Mouse (Mus musculus) small intestine, adult 2 months (tissue): ENCODE results near the gene S1pr2. TPM values are rescaled to one million over a fixed set of nuclear protein-coding genes. Genes with fewer than 3 reads are reported as not detected.

ENCODE experiments used
- H3K27ac ChIP-seq: fragments of 200-500 bp; 2 replicates; pipeline ENCODE4 v1.5.1; 2012; ENCODE audit warnings: low read depth, low read length, control low read depth, inconsistent platforms; ENCODE audit not compliant: insufficient read depth
- H3K27me3 ChIP-seq: fragments of 200-500 bp; 2 replicates; pipeline ENCODE4 v1.6.1; 2012; ENCODE audit warnings: mild to moderate bottlenecking, moderate library complexity, low read length, inconsistent platforms; ENCODE audit not compliant: control insufficient read depth, insufficient read depth
- H3K36me3 ChIP-seq: fragments of 200-500 bp; 2 replicates; pipeline ENCODE4 v1.6.1; 2012; ENCODE audit warnings: mild to moderate bottlenecking, low read length, control low read depth, inconsistent platforms; ENCODE audit not compliant: control insufficient read depth, insufficient read depth
- H3K4me1 ChIP-seq: fragments of 200-500 bp; 2 replicates; pipeline ENCODE4 v1.6.1; 2012; ENCODE audit warnings: low read length, inconsistent platforms, mixed read lengths; ENCODE audit not compliant: control insufficient read depth, insufficient read depth, insufficient read length
- H3K4me3 ChIP-seq: fragments of 200-500 bp; 2 replicates; pipeline ENCODE4 v1.5.1; 2012; ENCODE audit warnings: low read depth, mild to moderate bottlenecking, control low read depth, inconsistent platforms, low read length, moderate library complexity
- CTCF ChIP-seq: fragments of 200-500 bp; IDR thresholded peaks from 2 replicates; pipeline ENCODE4 v1.5.1; 2012; ENCODE audit warnings: low read depth, mild to moderate bottlenecking, control low read depth, inconsistent platforms, low read length, moderate library complexity, mixed read lengths; ENCODE audit not compliant: insufficient replicate concordance, insufficient read length; ENCODE audit errors: extremely low read depth
- POLR2A ChIP-seq: fragments of 200-500 bp; IDR thresholded peaks from 2 replicates; pipeline ENCODE4 v1.6.1; 2012; ENCODE audit warnings: low read depth, mild to moderate bottlenecking, control low read depth, inconsistent platforms, low read length, moderate library complexity
- WGBS: fragments of 180-500 bp; shearing (Covaris S2); methylation state at CpG from one replicate; pipeline ENCODE4 v1.1.7; 2018; 5-methylcytosine and 5-hydroxymethylcytosine counted together
- polyA plus RNA-seq: library from polyadenylated mRNA; depleted of rRNA; stranded (reverse); fragments of >200 nt; gene quantifications from 2 replicates; pipeline ENCODE4 v1.2.3, GENCODE M21; 2012; rRNA removed

The S1pr2 gene
- polyA plus RNA-seq, 1 experiment: 2.9 TPM

DNA sequence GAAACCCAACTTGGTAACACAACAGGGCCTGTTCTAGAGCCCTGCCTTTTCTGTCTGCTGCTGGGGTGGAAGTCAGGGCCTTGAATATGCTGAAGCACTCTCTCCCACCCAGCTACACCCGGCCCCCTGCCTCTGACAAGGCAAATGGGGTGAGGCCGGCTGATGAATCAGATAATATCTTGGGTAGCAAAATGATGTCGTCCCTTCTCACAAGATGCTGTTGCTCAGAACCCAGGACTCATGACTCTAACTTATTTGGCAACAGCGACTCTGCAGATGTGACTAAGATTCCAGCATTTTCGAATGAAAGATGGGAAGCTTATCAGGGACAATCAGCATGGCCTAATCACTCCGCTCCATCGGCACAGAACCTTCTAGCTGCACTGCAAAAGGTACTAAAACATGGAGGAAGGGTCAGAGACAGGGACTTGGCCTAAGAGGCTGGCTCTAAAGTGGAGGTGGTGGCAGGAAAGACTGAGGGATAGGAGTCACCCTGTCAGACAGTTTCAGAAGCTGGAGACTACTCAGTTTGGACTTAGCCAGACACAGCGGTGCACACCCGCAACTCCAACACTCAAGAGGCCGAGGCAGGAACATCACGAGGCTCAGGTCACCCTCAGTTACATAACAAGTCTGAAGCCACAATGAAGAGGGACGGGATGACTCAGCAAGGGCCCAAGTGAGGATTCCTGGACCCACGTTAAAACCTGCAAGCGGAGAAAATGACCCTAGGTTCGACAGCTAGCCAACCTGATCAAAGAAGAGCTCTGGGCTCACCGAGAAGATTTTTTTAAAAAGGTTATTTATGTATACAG lies 30.3 kb downstream of the S1pr2 start:
- peaks cover 4% of the 10 kb centered on the region; the same call in 1 of the 2 replicates for H3K36me3 ChIP-seq
- no peak for TF ChIP-seq CTCF
- no peak for TF ChIP-seq POLR2A
- H3K4me3 ChIP-seq: no peak overlapping the region
- H3K27ac ChIP-seq: no peak overlapping the region
- WGBS: 67% methylated on average over 16 of the region's 16 CpGs
- H3K4me1 ChIP-seq: peaks cover 2% of the 10 kb centered on the region; the same call in 1 of the 2 replicates
- H3K27me3 ChIP-seq: no peaks in the 10 kb centered on the region

DNA sequence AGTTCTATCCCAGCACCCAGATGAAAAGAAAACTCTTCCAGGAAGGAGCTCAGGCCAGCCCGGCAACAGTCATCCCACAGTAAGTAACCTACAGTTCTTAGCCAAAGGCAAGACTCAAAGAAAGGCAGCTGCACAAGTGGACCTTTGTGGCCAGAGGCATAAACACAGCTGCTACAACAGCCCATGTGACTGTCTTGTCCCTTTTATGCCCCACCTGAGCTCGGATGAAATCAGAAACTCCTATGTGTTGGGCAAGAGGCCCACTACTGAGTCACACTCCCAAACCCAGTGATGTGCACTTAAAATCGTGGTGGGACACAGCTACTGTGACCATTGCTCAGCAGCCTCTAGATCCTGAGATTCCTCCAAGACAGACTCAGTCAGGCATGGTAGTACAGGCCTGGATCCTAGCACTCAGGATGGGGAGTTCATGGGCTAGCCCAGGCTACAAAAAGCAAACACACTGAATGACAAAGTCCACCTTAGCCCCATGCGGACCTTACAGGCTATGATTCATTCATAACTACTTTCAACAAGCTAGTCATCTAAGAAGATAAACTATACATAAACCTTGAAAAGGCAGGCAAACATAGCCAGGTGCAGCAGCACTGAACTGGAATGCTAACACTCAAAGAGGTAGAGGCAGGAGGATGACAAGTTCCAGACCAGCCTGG lies 31.7 kb downstream of the S1pr2 start:
- H3K27ac ChIP-seq: no peak overlapping the region
- H3K36me3 ChIP-seq: peaks cover 11% of the 10 kb centered on the region; the same call in 1 of the 2 replicates
- H3K4me1 ChIP-seq: no peaks in the 10 kb centered on the region; the same call in 1 of the 2 replicates
- WGBS: 33% methylated on average over 4 of the region's 4 CpGs
- TF ChIP-seq POLR2A (no peak), CTCF (no peak)
- H3K27me3 ChIP-seq: no peaks in the 10 kb centered on the region
- no peak overlapping the region for H3K4me3 ChIP-seq

GRCm38 (mm10) chr9:20943911-20944310 lies 32.7 kb downstream of the S1pr2 start:
- Histone ChIP-seq H3K36me3 (peaks cover 16% of the 10 kb centered on the region), H3K4me3 (no peak overlapping the region), H3K4me1 (no peaks in the 10 kb centered on the region; the same call in 1 of the 2 replicates), H3K27ac (no peak overlapping the region), H3K27me3 (no peaks in the 10 kb centered on the region)
- WGBS: 65% methylated on average over 2 of the region's 2 CpGs
- TF ChIP-seq POLR2A: no peak
- no peak for TF ChIP-seq CTCF

GRCm38 (mm10) chr9:20943396-20943795 lies 33.2 kb downstream of the S1pr2 start:
- H3K27ac ChIP-seq: no peak overlapping the region
- 91% methylated on average over 7 of the region's 7 CpGs for WGBS
- no peak overlapping the region for H3K4me3 ChIP-seq
- no peaks in the 10 kb centered on the region for H3K27me3 ChIP-seq
- H3K4me1 ChIP-seq: no peaks in the 10 kb centered on the region; the same call in 1 of the 2 replicates
- TF ChIP-seq CTCF: no peak
- peaks cover 19% of the 10 kb centered on the region for H3K36me3 ChIP-seq

DNA sequence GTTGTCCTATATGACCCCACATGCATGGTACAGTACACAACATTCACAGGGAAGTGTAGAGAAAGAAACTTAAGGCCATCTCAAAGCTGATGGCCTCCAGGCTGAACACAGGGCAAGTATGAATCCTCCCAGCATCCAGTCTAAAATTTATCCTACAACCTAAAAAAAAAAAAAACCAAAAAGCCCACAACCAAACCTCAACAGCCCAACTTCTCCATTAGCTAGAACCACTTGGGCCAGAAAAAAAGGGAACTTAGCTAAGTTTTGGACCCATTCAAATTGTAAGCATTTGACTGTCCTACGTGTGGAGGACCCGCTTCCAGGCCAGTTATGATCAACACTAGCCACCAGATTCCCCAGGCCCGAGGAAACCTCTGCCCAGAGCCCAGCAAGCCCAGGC lies 53.3 kb downstream of the S1pr2 start:
- TF ChIP-seq POLR2A (no peak), CTCF (no peak)
- Histone ChIP-seq H3K4me3 (no peak overlapping the region), H3K36me3 (peaks cover 76% of the 10 kb centered on the region), H3K27me3 (no peaks in the 10 kb centered on the region), H3K27ac (no peak overlapping the region), H3K4me1 (no peaks in the 10 kb centered on the region)
- 87% methylated on average over 3 of the region's 3 CpGs for WGBS

DNA sequence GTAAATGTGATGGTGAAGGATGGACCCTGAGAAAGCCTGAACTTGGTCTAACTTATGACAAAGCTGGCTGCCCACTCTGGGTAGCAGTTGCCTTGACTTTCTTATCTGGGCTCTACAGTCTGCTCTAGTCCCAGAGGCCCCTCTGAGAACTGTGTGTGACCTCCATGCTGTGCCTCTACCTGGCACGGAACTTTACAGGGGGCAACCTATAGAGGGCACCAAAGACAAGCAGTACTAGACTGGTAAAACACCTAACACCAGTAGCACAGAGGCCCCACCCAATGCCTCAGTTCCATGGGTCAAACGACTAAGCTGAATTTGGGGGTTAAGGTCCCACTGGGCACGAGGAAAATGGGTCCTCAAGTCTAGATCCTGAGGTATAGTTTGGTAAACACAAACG lies 60.4 kb downstream of the S1pr2 start:
- H3K27ac ChIP-seq: no peak overlapping the region
- WGBS: 65% methylated on average over 4 of the region's 4 CpGs
- H3K27me3 ChIP-seq: no peaks in the 10 kb centered on the region
- TF ChIP-seq CTCF (peak; percentile 39; the same call in 1 of the 2 replicates), POLR2A (no peak)
- no peaks in the 10 kb centered on the region for H3K4me1 ChIP-seq
- peaks cover 75% of the 10 kb centered on the region for H3K36me3 ChIP-seq
- H3K4me3 ChIP-seq: no peak overlapping the region

Other genes with a start within 250 kb of the S1pr2 start
- gene Olfm2, start 230.4 kb downstream of the S1pr2 start, polyA plus RNA-seq: 0.91 and 2.2 TPM in 2 replicates
- gene Col5a3, start 161.7 kb downstream of the S1pr2 start, polyA plus RNA-seq: 2.1 and 2.4 TPM in 2 replicates
- not detected in 2 replicates for gene Rdh8, start 158.3 kb downstream of the S1pr2 start, polyA plus RNA-seq
- 22.3 and 37.9 TPM in 2 replicates for gene A230050P20Rik, start 108.1 kb downstream of the S1pr2 start, polyA plus RNA-seq
- gene Angptl6, start 97.1 kb downstream of the S1pr2 start, polyA plus RNA-seq: 4.3 and 8.0 TPM in 2 replicates
- 33.4 and 42.2 TPM in 2 replicates for gene Ppan, start 88.6 kb downstream of the S1pr2 start, polyA plus RNA-seq
- 57.9 and 94.5 TPM in 2 replicates for gene Eif3g, start 78.2 kb downstream of the S1pr2 start, polyA plus RNA-seq
- 10.4 and 21.7 TPM in 2 replicates for gene Dnmt1, start 16.9 kb downstream of the S1pr2 start, polyA plus RNA-seq
- 81.8 and 143 TPM in 2 replicates for gene Mrpl4, start 26.0 kb upstream of the S1pr2 start, polyA plus RNA-seq
- 6.8 and 9.4 TPM in 2 replicates for gene Icam1, start 39.2 kb upstream of the S1pr2 start, polyA plus RNA-seq
- gene Icam4, start 52.6 kb upstream of the S1pr2 start, polyA plus RNA-seq: 0.32 and 0.37 TPM in 2 replicates
- gene Icam5, start 55.3 kb upstream of the S1pr2 start, polyA plus RNA-seq: 0.11 TPM in 2 replicates
- gene Zglp1, start 90.3 kb upstream of the S1pr2 start, polyA plus RNA-seq: 0.80 TPM in 1 of 2 replicates, not detected in the other
- 0.09 and 0.16 TPM in 2 replicates for gene Gm49373, start 96.3 kb upstream of the S1pr2 start, polyA plus RNA-seq
- gene Fdx1l, start 96.8 kb upstream of the S1pr2 start, polyA plus RNA-seq: 37.0 and 60.8 TPM in 2 replicates
- 6.2 and 21.8 TPM in 2 replicates for gene Gm38431, start 115.2 kb upstream of the S1pr2 start, polyA plus RNA-seq
- 34.2 and 90.8 TPM in 2 replicates for gene Raver1, start 115.2 kb upstream of the S1pr2 start, polyA plus RNA-seq
- 16.3 and 31.2 TPM in 2 replicates for gene Tyk2, start 154.5 kb upstream of the S1pr2 start, polyA plus RNA-seq
- 14.4 and 24.9 TPM in 2 replicates for gene Cdc37, start 173.2 kb upstream of the S1pr2 start, polyA plus RNA-seq
- gene Pde4a, start 188.9 kb upstream of the S1pr2 start, polyA plus RNA-seq: 5.1 and 7.1 TPM in 2 replicates